Mouse (Mus musculus): ENCODE measurements around the gene Caprin1. TPM values are rescaled to one million over a fixed set of nuclear protein-coding genes. Genes with fewer than 3 reads are reported as not detected.

Caprin1 gene
- polyA plus RNA-seq, 1 experiment from 2014 or later = 434 TPM

DNA sequence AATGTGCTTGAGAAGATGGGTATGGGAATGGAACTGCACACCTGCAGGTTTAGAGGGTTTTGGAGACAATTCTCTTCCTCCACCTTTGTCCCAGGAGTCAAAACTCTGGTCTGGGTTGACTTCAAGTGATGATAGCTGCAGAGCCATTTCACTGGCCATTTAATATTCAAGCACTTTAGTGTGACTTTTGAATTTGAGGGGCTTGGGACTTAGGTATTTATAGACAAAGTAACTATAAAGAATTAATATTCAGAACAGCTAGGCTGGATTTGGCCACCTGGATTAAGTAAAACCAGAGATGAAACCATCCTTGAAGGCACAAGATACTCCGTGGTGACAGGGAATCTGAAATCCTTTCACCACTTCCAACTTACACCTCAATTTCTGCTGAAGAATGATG lies 35.0 kb downstream of the Caprin1 start:
- DNase-seq (ENCODE audit: low spot score) (no peak), ATAC-seq (no peak)
- H3K4me3 ChIP-seq (ENCODE audit: low read depth, low read length) = no peak overlapping the region
- H3K9me3 ChIP-seq (replicated peaks; ENCODE audit: control insufficient read depth, low read length) = no peaks in the 10 kb centered on the region
- H3K4me2 ChIP-seq (ENCODE audit: low read length) = no peak overlapping the region
- 71% methylated on average over 1 of the region's 1 CpGs for WGBS
- H3K4me1 ChIP-seq (ENCODE audit: control insufficient read depth, insufficient read depth, low read length) = peaks cover 6% of the 10 kb centered on the region
- H3K27ac ChIP-seq (ENCODE audit: low read depth, low read length) = no peak overlapping the region
- no peaks in the 10 kb centered on the region for H3K27me3 ChIP-seq (replicated peaks; ENCODE audit: control insufficient read depth, insufficient read depth, low read length)
- no peak overlapping the region for H3K9ac ChIP-seq (ENCODE audit: low read length)
- H3K36me3 ChIP-seq (ENCODE audit: control insufficient read depth, insufficient read depth, low read length) = peaks cover 32% of the 10 kb centered on the region

GRCm38 (mm10) chr2:103761993-103762392 lies 35.5 kb downstream of the Caprin1 start:
- peak overlapping the region; percentile 87 for H3K4me2 ChIP-seq (ENCODE audit: low read length)
- ATAC-seq (no peak), DNase-seq (ENCODE audit: low spot score) (no peak)
- WGBS = 44% methylated on average over 4 of the region's 4 CpGs
- peak overlapping the region; percentile 72; the same call in 1 of the 2 replicates for H3K4me3 ChIP-seq (ENCODE audit: low read depth, low read length)
- H3K36me3 ChIP-seq (ENCODE audit: control insufficient read depth, insufficient read depth, low read length) = peaks cover 34% of the 10 kb centered on the region
- H3K27ac ChIP-seq (ENCODE audit: low read depth, low read length) = peak overlapping the region; percentile 52; the same call in 1 of the 2 replicates
- H3K27me3 ChIP-seq (replicated peaks; ENCODE audit: control insufficient read depth, insufficient read depth, low read length) = no peaks in the 10 kb centered on the region
- H3K4me1 ChIP-seq (ENCODE audit: control insufficient read depth, insufficient read depth, low read length) = peaks cover 6% of the 10 kb centered on the region
- H3K9me3 ChIP-seq (replicated peaks; ENCODE audit: control insufficient read depth, low read length) = no peaks in the 10 kb centered on the region
- H3K9ac ChIP-seq (ENCODE audit: low read length) = no peak overlapping the region

GRCm38 (mm10) chr2:103760906-103761716 lies 36.3 kb downstream of the Caprin1 start, which contains the start of gene Nat10:
TSS of gene Nat10 (minus strand) at chr2:103761270.
- H3K4me2 ChIP-seq (ENCODE audit: low read length) = peak within 1 kb of the TSS; percentile 87
- H3K9me3 ChIP-seq (replicated peaks; ENCODE audit: control insufficient read depth, low read length) = no peaks in the 10 kb centered on the region
- H3K27ac ChIP-seq (ENCODE audit: low read depth, low read length) = peak within 1 kb of the TSS; percentile 66; the same call in 1 of the 2 replicates
- DNase-seq (ENCODE audit: low spot score) (peak; percentile 99), ATAC-seq (peak; percentile 97)
- peak within 1 kb of the TSS; percentile 72 for H3K4me3 ChIP-seq (ENCODE audit: low read depth, low read length)
- under 1% methylated on average over 47 of the region's 47 CpGs for WGBS
- H3K27me3 ChIP-seq (replicated peaks; ENCODE audit: control insufficient read depth, insufficient read depth, low read length) = no peaks in the 10 kb centered on the region
- peaks cover 31% of the 10 kb centered on the region for H3K36me3 ChIP-seq (ENCODE audit: control insufficient read depth, insufficient read depth, low read length)
- H3K4me1 ChIP-seq (ENCODE audit: control insufficient read depth, insufficient read depth, low read length) = peaks cover 6% of the 10 kb centered on the region
- H3K9ac ChIP-seq (ENCODE audit: low read length) = peak within 1 kb of the TSS; percentile 70

DNA sequence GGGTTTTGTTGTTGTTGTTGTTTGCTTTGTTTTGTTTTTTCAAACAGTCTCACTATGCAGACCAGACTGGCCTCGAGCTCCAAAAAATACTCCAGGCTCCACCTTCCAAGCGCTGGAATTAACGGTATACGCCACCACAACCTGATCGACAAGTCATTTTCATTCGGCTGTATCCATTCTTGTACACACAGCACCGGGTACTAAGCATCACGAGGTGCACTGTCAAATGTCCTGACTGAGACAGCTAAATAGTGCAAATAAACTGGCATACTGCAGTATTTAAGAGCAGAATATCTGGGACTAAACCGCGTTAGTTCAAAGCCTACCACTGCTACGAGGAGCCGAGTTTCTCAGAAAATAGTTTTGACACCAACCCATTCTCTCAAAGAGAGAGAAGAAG lies 37.0 kb downstream of the Caprin1 start:
- peak; percentile 6 for ATAC-seq
- Histone ChIP-seq H3K27ac (ENCODE audit: low read depth, low read length) (no peak overlapping the region), H3K9me3 (replicated peaks; ENCODE audit: control insufficient read depth, low read length) (no peaks in the 10 kb centered on the region), H3K27me3 (replicated peaks; ENCODE audit: control insufficient read depth, insufficient read depth, low read length) (no peaks in the 10 kb centered on the region), H3K9ac (ENCODE audit: low read length) (peak overlapping the region; percentile 70), H3K36me3 (ENCODE audit: control insufficient read depth, insufficient read depth, low read length) (peaks cover 25% of the 10 kb centered on the region), H3K4me1 (ENCODE audit: control insufficient read depth, insufficient read depth, low read length) (peaks cover 6% of the 10 kb centered on the region), H3K4me3 (ENCODE audit: low read depth, low read length) (peak overlapping the region; percentile 72), H3K4me2 (ENCODE audit: low read length) (peak overlapping the region; percentile 87)
- DNase-seq (ENCODE audit: low spot score) = peak; percentile 27
- under 1% methylated on average over 12 of the region's 12 CpGs for WGBS

DNA sequence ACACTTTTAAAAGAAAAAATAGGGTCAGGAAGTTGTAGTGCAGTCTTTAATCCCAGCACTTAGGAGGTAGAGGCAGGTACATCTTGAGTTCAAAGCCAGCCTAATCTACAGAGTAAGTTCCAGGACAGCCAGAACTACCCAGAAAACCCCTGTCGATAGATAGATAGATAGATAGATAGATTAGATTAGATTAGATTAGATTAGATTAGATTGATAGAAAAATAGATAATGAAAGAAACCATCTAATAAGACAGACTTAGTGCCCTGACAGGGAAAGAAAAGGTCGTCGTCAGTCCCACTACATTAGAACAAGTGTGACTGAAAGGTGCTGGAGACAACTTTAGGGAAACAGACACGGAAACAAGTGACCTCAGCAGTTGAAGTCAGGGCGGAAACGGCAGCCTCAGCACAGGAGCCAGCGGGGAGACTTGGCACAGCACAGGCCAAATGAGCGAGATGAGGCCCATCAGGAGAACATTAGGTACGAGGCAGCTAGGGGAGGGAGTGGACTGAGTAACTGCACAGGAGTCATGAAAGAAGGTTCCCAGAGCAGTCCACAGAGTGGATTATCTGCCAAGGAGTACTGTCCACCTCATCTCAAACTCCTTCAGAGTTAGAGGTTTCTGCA lies 41.9 kb downstream of the Caprin1 start:
- Histone ChIP-seq H3K27me3 (replicated peaks; ENCODE audit: control insufficient read depth, insufficient read depth, low read length) (no peaks in the 10 kb centered on the region), H3K9me3 (replicated peaks; ENCODE audit: control insufficient read depth, low read length) (no peaks in the 10 kb centered on the region), H3K27ac (ENCODE audit: low read depth, low read length) (no peak overlapping the region), H3K4me2 (ENCODE audit: low read length) (no peak overlapping the region), H3K4me1 (ENCODE audit: control insufficient read depth, insufficient read depth, low read length) (no peaks in the 10 kb centered on the region; the same call in 1 of the 2 replicates), H3K4me3 (ENCODE audit: low read depth, low read length) (no peak overlapping the region), H3K9ac (ENCODE audit: low read length) (no peak overlapping the region), H3K36me3 (ENCODE audit: control insufficient read depth, insufficient read depth, low read length) (peaks cover 46% of the 10 kb centered on the region)
- 95% methylated on average over 9 of the region's 9 CpGs for WGBS
- DNase-seq (ENCODE audit: low spot score) (no peak), ATAC-seq (no peak)

GRCm38 (mm10) chr2:103754614-103755013 lies 42.8 kb downstream of the Caprin1 start:
- H3K27me3 ChIP-seq (replicated peaks; ENCODE audit: control insufficient read depth, insufficient read depth, low read length) = no peaks in the 10 kb centered on the region
- H3K4me1 ChIP-seq (ENCODE audit: control insufficient read depth, insufficient read depth, low read length) = no peaks in the 10 kb centered on the region
- DNase-seq (ENCODE audit: low spot score) (no peak), ATAC-seq (no peak)
- no peak overlapping the region for H3K4me2 ChIP-seq (ENCODE audit: low read length)
- H3K4me3 ChIP-seq (ENCODE audit: low read depth, low read length) = no peak overlapping the region
- no peak overlapping the region for H3K27ac ChIP-seq (ENCODE audit: low read depth, low read length)
- 90% methylated on average over 3 of the region's 3 CpGs for WGBS
- H3K9ac ChIP-seq (ENCODE audit: low read length) = no peak overlapping the region
- H3K9me3 ChIP-seq (replicated peaks; ENCODE audit: control insufficient read depth, low read length) = no peaks in the 10 kb centered on the region
- peaks cover 56% of the 10 kb centered on the region for H3K36me3 ChIP-seq (ENCODE audit: control insufficient read depth, insufficient read depth, low read length)

GRCm38 (mm10) chr2:103751771-103752170 lies 45.7 kb downstream of the Caprin1 start:
- H3K27me3 ChIP-seq (replicated peaks; ENCODE audit: control insufficient read depth, insufficient read depth, low read length) = no peaks in the 10 kb centered on the region
- no peaks in the 10 kb centered on the region for H3K4me1 ChIP-seq (ENCODE audit: control insufficient read depth, insufficient read depth, low read length)
- H3K9ac ChIP-seq (ENCODE audit: low read length) = no peak overlapping the region
- no peak overlapping the region for H3K4me2 ChIP-seq (ENCODE audit: low read length)
- H3K36me3 ChIP-seq (ENCODE audit: control insufficient read depth, insufficient read depth, low read length) = peaks cover 73% of the 10 kb centered on the region
- H3K27ac ChIP-seq (ENCODE audit: low read depth, low read length) = no peak overlapping the region
- ATAC-seq (no peak), DNase-seq (ENCODE audit: low spot score) (no peak)
- no peak overlapping the region for H3K4me3 ChIP-seq (ENCODE audit: low read depth, low read length)
- WGBS = 93% methylated on average over 6 of the region's 6 CpGs
- H3K9me3 ChIP-seq (replicated peaks; ENCODE audit: control insufficient read depth, low read length) = no peaks in the 10 kb centered on the region

GRCm38 (mm10) chr2:103749091-103749490 lies 48.4 kb downstream of the Caprin1 start:
- WGBS = 94% methylated on average over 3 of the region's 3 CpGs

GRCm38 (mm10) chr2:103747891-103748290 lies 49.6 kb downstream of the Caprin1 start:
- Histone ChIP-seq H3K36me3 (ENCODE audit: control insufficient read depth, insufficient read depth, low read length) (peaks cover 70% of the 10 kb centered on the region), H3K4me3 (ENCODE audit: low read depth, low read length) (no peak overlapping the region), H3K9me3 (replicated peaks; ENCODE audit: control insufficient read depth, low read length) (no peaks in the 10 kb centered on the region), H3K27me3 (replicated peaks; ENCODE audit: control insufficient read depth, insufficient read depth, low read length) (no peaks in the 10 kb centered on the region), H3K9ac (ENCODE audit: low read length) (no peak overlapping the region), H3K4me1 (ENCODE audit: control insufficient read depth, insufficient read depth, low read length) (no peaks in the 10 kb centered on the region), H3K4me2 (ENCODE audit: low read length) (no peak overlapping the region), H3K27ac (ENCODE audit: low read depth, low read length) (no peak overlapping the region)
- WGBS = 89% methylated on average over 9 of the region's 9 CpGs
- ATAC-seq = no peak
- no peak for DNase-seq (ENCODE audit: low spot score)

More at GRCm38 (mm10) chr2:103749091-103749490, 48.4 kb downstream of the Caprin1 start:
- Histone ChIP-seq H3K9ac (ENCODE audit: low read length) (no peak overlapping the region), H3K9me3 (replicated peaks; ENCODE audit: control insufficient read depth, low read length) (no peaks in the 10 kb centered on the region), H3K4me3 (ENCODE audit: low read depth, low read length) (no peak overlapping the region), H3K27me3 (replicated peaks; ENCODE audit: control insufficient read depth, insufficient read depth, low read length) (no peaks in the 10 kb centered on the region), H3K4me2 (ENCODE audit: low read length) (no peak overlapping the region), H3K27ac (ENCODE audit: low read depth, low read length) (no peak overlapping the region), H3K36me3 (ENCODE audit: control insufficient read depth, insufficient read depth, low read length) (peaks cover 71% of the 10 kb centered on the region), H3K4me1 (ENCODE audit: control insufficient read depth, insufficient read depth, low read length) (no peaks in the 10 kb centered on the region)
- DNase-seq (ENCODE audit: low spot score) (no peak), ATAC-seq (no peak)

Measured in forebrain, embryonic 14.5 days (tissue).